In the genomic region with DNA sequence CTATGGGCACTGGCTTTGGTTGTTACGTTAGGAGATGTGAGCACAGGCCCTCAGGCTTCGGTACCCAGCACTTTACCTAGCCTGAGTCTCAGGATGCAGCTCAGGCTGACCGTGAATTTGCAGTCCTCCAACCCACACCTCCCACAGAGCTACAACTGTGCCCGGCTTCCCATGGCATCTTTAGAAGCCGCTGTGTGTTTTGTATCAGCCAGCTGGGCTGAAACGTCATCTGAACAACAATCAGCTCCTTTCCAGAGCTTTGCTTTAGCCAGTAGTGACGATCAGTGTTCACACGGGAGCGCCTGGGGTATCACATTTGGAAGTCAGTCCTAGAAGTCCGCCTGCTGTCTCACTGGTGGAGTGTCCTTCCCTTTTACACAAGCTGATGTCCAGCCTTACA, we compare ENCODE assay signal across 14 mouse cellular contexts.
"Had no signal": no experiment of that assay in that cellular context is flagged by ENCODE, and none has a peak within 500 bp of the region (broad histone marks: within the 10 kb centered on the region; RNA-seq: fewer than 3 reads in every experiment).

No protein-coding gene starts in this region.

- H3K4me3 ChIP-seq: limb, embryonic 12.5 days; midbrain, embryonic 12.5 days; neural tube, embryonic 13.5 days had no signal

- H3K4me2 ChIP-seq: limb, embryonic 12.5 days; midbrain, embryonic 12.5 days; neural tube, embryonic 13.5 days had no signal

- H3K9ac ChIP-seq: limb, embryonic 12.5 days; liver, embryonic 14.5 days; midbrain, embryonic 12.5 days; neural tube, embryonic 13.5 days had no signal

- H3K9me3 ChIP-seq: limb, embryonic 12.5 days; midbrain, embryonic 12.5 days; neural tube, embryonic 13.5 days had no signal

- H3K27me3 ChIP-seq: limb, embryonic 12.5 days; neural tube, embryonic 13.5 days had no signal

- H3K36me3 ChIP-seq: limb, embryonic 12.5 days; midbrain, embryonic 12.5 days; neural tube, embryonic 13.5 days had no signal

- DNase-seq: kidney, adult 11 months; kidney, adult 9 months; kidney, postnatal 36 days; lung, adult 18-20 months; retina, postnatal 1 day; spleen, adult 18-20 months; thymus, adult 18-20 months; thymus, postnatal 14 days had no signal

- ATAC-seq: midbrain, embryonic 16.5 days had no signal

- H3K27ac ChIP-seq: kidney, postnatal 0 days; limb, embryonic 12.5 days; liver, embryonic 14.5 days; midbrain, embryonic 12.5 days; neural tube, embryonic 13.5 days had no signal
